In genomic region chr7:44553196-44553764, GRCm38 (mm10) we compare ENCODE assay signal across 8 mouse cellular contexts. TPM values are rescaled to one million over a fixed set of nuclear protein-coding genes. Genes with fewer than 3 reads are reported as not detected.
A peak's percentile ranks its signal among the peaks of the same experiment; 100 is the strongest.
DNase-seq lines count a peak whose midpoint lies in the region; ATAC-seq lines count a peak whose summit lies in the region.

No protein-coding gene starts in this region.

- peak; percentile 66 for DNase-seq in cerebellum, adult 11-12 months
- no peak for DNase-seq in cerebellum, adult 9-10 months
- DNase-seq in cerebellum, postnatal 14 days = peak; percentile 74 to 85
- peak; percentile 86 for DNase-seq in gastrocnemius, postnatal 10 days
- DNase-seq in spleen, postnatal 14 days (ENCODE audit: low spot score in 2 of 2) = peak; percentile 72 to 88

- H3K27ac ChIP-seq in intestine, embryonic 15.5 days = peak overlapping the region; percentile 99
- H3K27ac ChIP-seq in limb, embryonic 15.5 days = peak overlapping the region; percentile 100
- peak overlapping the region; percentile 85 for H3K27ac ChIP-seq in midbrain, embryonic 16.5 days (ENCODE audit: low read length)

- peak; percentile 81 for ATAC-seq in intestine, embryonic 15.5 days
- peak; percentile 81 for ATAC-seq in limb, embryonic 15.5 days (ENCODE audit: insufficient number of reproducible peaks, low FRiP score, low TSS enrichment, low read depth)
- peak; percentile 74 for ATAC-seq in midbrain, embryonic 16.5 days

- H3K9me3 ChIP-seq in intestine, embryonic 15.5 days = no peaks in the 10 kb centered on the region
- no peaks in the 10 kb centered on the region for H3K9me3 ChIP-seq in limb, embryonic 15.5 days
- H3K9me3 ChIP-seq in midbrain, embryonic 16.5 days (replicated peaks; ENCODE audit: control insufficient read depth, low read length, poor library complexity, severe bottlenecking) = no peaks in the 10 kb centered on the region

- H3K4me1 ChIP-seq in intestine, embryonic 15.5 days (replicated peaks) = peaks cover 9% of the 10 kb centered on the region
- H3K4me1 ChIP-seq in limb, embryonic 15.5 days = peaks cover 12% of the 10 kb centered on the region
- peaks cover 14% of the 10 kb centered on the region for H3K4me1 ChIP-seq in midbrain, embryonic 16.5 days (ENCODE audit: control insufficient read depth, insufficient read depth, low read length)

- WGBS in intestine, embryonic 15.5 days = under 1% methylated on average over 32 of the region's 32 CpGs
- WGBS in limb, embryonic 15.5 days = 1% methylated on average over 32 of the region's 32 CpGs
- WGBS in midbrain, embryonic 16.5 days = 2% methylated on average over 27 of the region's 32 CpGs

- H3K4me2 ChIP-seq in intestine, embryonic 15.5 days (replicated peaks) = peak overlapping the region; percentile 60
- peak overlapping the region; percentile 81 for H3K4me2 ChIP-seq in limb, embryonic 15.5 days
- peak overlapping the region; percentile 90 for H3K4me2 ChIP-seq in midbrain, embryonic 16.5 days (ENCODE audit: low read length)

- peaks cover 23% of the 10 kb centered on the region for H3K36me3 ChIP-seq in intestine, embryonic 15.5 days
- H3K36me3 ChIP-seq in limb, embryonic 15.5 days = peaks cover 30% of the 10 kb centered on the region
- H3K36me3 ChIP-seq in midbrain, embryonic 16.5 days (ENCODE audit: control insufficient read depth, insufficient read depth, low read length) = peaks cover 4% of the 10 kb centered on the region; the same call in 1 of the 2 replicates

- H3K4me3 ChIP-seq in intestine, embryonic 15.5 days (replicated peaks) = peak overlapping the region; percentile 99
- H3K4me3 ChIP-seq in limb, embryonic 15.5 days = peak overlapping the region; percentile 97
- peak overlapping the region; percentile 82 for H3K4me3 ChIP-seq in midbrain, embryonic 16.5 days (ENCODE audit: low read depth, low read length)

- peak overlapping the region; percentile 80 for H3K9ac ChIP-seq in intestine, embryonic 15.5 days
- peak overlapping the region; percentile 67 for H3K9ac ChIP-seq in limb, embryonic 15.5 days
- peak overlapping the region; percentile 55 for H3K9ac ChIP-seq in midbrain, embryonic 16.5 days (ENCODE audit: low read depth, low read length)

- H3K27me3 ChIP-seq in intestine, embryonic 15.5 days (replicated peaks) = no peaks in the 10 kb centered on the region
- H3K27me3 ChIP-seq in limb, embryonic 15.5 days = no peaks in the 10 kb centered on the region
- peaks cover 6% of the 10 kb centered on the region; the same call in 1 of the 2 replicates for H3K27me3 ChIP-seq in midbrain, embryonic 16.5 days (ENCODE audit: control insufficient read depth, insufficient read depth, low read depth, low read length)

RNA-seq across cellular contexts. Expression of gene Nr1h2, which starts 0.5 kb away (rescaled TPM):
- 10 to 100 TPM; 27.4 to 35.4 TPM for total RNA-seq in gastrocnemius, postnatal 10 days (2021)
- 66.3 and 69.5 TPM in 2 replicates for polyA plus RNA-seq in intestine, embryonic 15.5 days (2015; fragmentation: Nextera tagmentation; extraction: Ambion mirVana)
- 71.9 and 79.8 TPM in 2 replicates for polyA plus RNA-seq in limb, embryonic 15.5 days (2015; fragmentation: Nextera tagmentation; extraction: Ambion mirVana)
- 54.1 and 58.1 TPM in 2 replicates for polyA plus RNA-seq in midbrain, embryonic 16.5 days (2015; fragmentation: Nextera tagmentation; extraction: Ambion mirVana)

RNA-seq across cellular contexts. Expression of gene Pold1, which starts 4.6 kb away (rescaled TPM):
- 10 to 100 TPM in 1 of 2 experiments, 1 to 10 TPM in 1; 8.1 to 14.7 TPM for total RNA-seq in gastrocnemius, postnatal 10 days (2021)
- polyA plus RNA-seq in intestine, embryonic 15.5 days (2015; fragmentation: Nextera tagmentation; extraction: Ambion mirVana) = 72.0 and 76.0 TPM in 2 replicates
- 75.7 and 83.6 TPM in 2 replicates for polyA plus RNA-seq in limb, embryonic 15.5 days (2015; fragmentation: Nextera tagmentation; extraction: Ambion mirVana)
- polyA plus RNA-seq in midbrain, embryonic 16.5 days (2015; fragmentation: Nextera tagmentation; extraction: Ambion mirVana) = 19.4 and 20.1 TPM in 2 replicates

RNA-seq across cellular contexts. Expression of gene Napsa, which starts 18.9 kb away (rescaled TPM):
- under 1 TPM in 1 of 2 experiments, not detected in 1; 0.99 TPM for total RNA-seq in gastrocnemius, postnatal 10 days (2021)
- polyA plus RNA-seq in intestine, embryonic 15.5 days (2015; fragmentation: Nextera tagmentation; extraction: Ambion mirVana) = 3.1 and 3.6 TPM in 2 replicates
- polyA plus RNA-seq in limb, embryonic 15.5 days (2015; fragmentation: Nextera tagmentation; extraction: Ambion mirVana) = 2.1 and 3.6 TPM in 2 replicates
- 0.77 and 1.9 TPM in 2 replicates for polyA plus RNA-seq in midbrain, embryonic 16.5 days (2015; fragmentation: Nextera tagmentation; extraction: Ambion mirVana)

RNA-seq across cellular contexts. Expression of gene Spib, which starts 21.4 kb away (rescaled TPM):
- total RNA-seq in gastrocnemius, postnatal 10 days (2021) = 1 to 10 TPM in 1 of 2 experiments, not detected in 1; 1.2 TPM
- 0.25 and 0.43 TPM in 2 replicates for polyA plus RNA-seq in intestine, embryonic 15.5 days (2015; fragmentation: Nextera tagmentation; extraction: Ambion mirVana)
- polyA plus RNA-seq in limb, embryonic 15.5 days (2015; fragmentation: Nextera tagmentation; extraction: Ambion mirVana) = 0.70 and 0.72 TPM in 2 replicates
- not detected in 2 replicates for polyA plus RNA-seq in midbrain, embryonic 16.5 days (2015; fragmentation: Nextera tagmentation; extraction: Ambion mirVana)

RNA-seq across cellular contexts. Expression of gene Mybpc2, which starts 28.8 kb away (rescaled TPM):
- 1,000 to 10,000 TPM; 2,219 to 2,666 TPM for total RNA-seq in gastrocnemius, postnatal 10 days (2021)
- 0.14 and 0.36 TPM in 2 replicates for polyA plus RNA-seq in intestine, embryonic 15.5 days (2015; fragmentation: Nextera tagmentation; extraction: Ambion mirVana)
- 0.13 and 0.16 TPM in 2 replicates for polyA plus RNA-seq in limb, embryonic 15.5 days (2015; fragmentation: Nextera tagmentation; extraction: Ambion mirVana)
- polyA plus RNA-seq in midbrain, embryonic 16.5 days (2015; fragmentation: Nextera tagmentation; extraction: Ambion mirVana) = 0.16 and 0.17 TPM in 2 replicates
